Mouse (Mus musculus) midbrain, postnatal 0 days (tissue): Measurements from ENCODE around the gene Gps2. TPM values are rescaled to one million over a fixed set of nuclear protein-coding genes. Genes with fewer than 3 reads are reported as not detected.
A peak's percentile ranks its signal among the peaks of the same experiment; 100 is the strongest.

Experiments used
- ATAC-seq: fragments of 200-750 bp; cut with Nextera tagmentation; 2 replicates; pipeline ENCODE4 v1.8.0; 2017; ENCODE audit warnings: moderate number of reproducible peaks, mild to moderate bottlenecking, moderate TSS enrichment, moderate library complexity; ENCODE audit not compliant: low FRiP score
- DNase-seq: peaks from one replicate; pipeline ENCODE4 v3.0.0-alpha.2; 2015; ENCODE audit warnings: low spot score
- H3K27ac ChIP-seq: fragments of 300-500 bp; sonication (generic); 2 replicates; pipeline ENCODE4 v1.5.1; 2014; ENCODE audit warnings: low read depth, mild to moderate bottlenecking, low read length, mixed read lengths
- H3K27me3 ChIP-seq: fragments of 300-500 bp; sonication (generic); 2 replicates; pipeline ENCODE4 v1.6.1; 2014; ENCODE audit warnings: low read length, control low read depth, mixed read lengths; ENCODE audit not compliant: insufficient read depth
- H3K36me3 ChIP-seq: fragments of 300-500 bp; sonication (generic); 2 replicates; pipeline ENCODE4 v1.6.1; 2014; ENCODE audit warnings: low read length, control low read depth, mixed read lengths; ENCODE audit not compliant: insufficient read depth
- H3K4me1 ChIP-seq: fragments of 300-500 bp; sonication (generic); 2 replicates; pipeline ENCODE4 v1.6.1; 2014; ENCODE audit warnings: mild to moderate bottlenecking, control low read depth, antibody characterized with exemption, low read length, mixed read lengths; ENCODE audit not compliant: insufficient read depth
- H3K4me2 ChIP-seq: fragments of 300-500 bp; sonication (generic); 2 replicates; pipeline ENCODE4 v1.6.1; 2014; ENCODE audit warnings: low read depth, mild to moderate bottlenecking, low read length, mixed read lengths; ENCODE audit not compliant: poor library complexity, severe bottlenecking
- H3K4me3 ChIP-seq: fragments of 300-500 bp; sonication (generic); 2 replicates; pipeline ENCODE4 v1.5.1; 2014; ENCODE audit warnings: low read depth, mild to moderate bottlenecking, low read length, moderate library complexity
- H3K9ac ChIP-seq: fragments of 300-500 bp; sonication (generic); replicated peaks from 2 replicates; pipeline ENCODE4 v1.6.1; 2014; ENCODE audit warnings: mild to moderate bottlenecking, low read length, moderate library complexity, mixed read lengths; ENCODE audit not compliant: poor library complexity, severe bottlenecking
- H3K9me3 ChIP-seq: fragments of 300-500 bp; sonication (generic); 2 replicates; pipeline ENCODE4 v1.6.1; 2016; ENCODE audit warnings: low read length, control low read depth
- CTCF ChIP-seq: IDR thresholded peaks from 2 replicates; pipeline ENCODE4 v1.5.1; 2016; ENCODE audit warnings: antibody characterized with exemption, mild to moderate bottlenecking
- WGBS: fragments of 180-500 bp; shearing (Covaris S2); extraction: QIAGEN DNeasy Blood & Tissue Kit; methylation state at CpG from one replicate; pipeline ENCODE4 v1.1.7; 2014; 5-methylcytosine and 5-hydroxymethylcytosine counted together
- polyA plus RNA-seq: library from polyadenylated mRNA; unstranded; fragments of >200 nt; fragmentation: Nextera tagmentation; extraction: Ambion mirVana; gene quantifications from 2 replicates; pipeline ENCODE4 v1.2.1, GENCODE M21; 2015
- total RNA-seq: library from RNA; depleted of rRNA; stranded (reverse); fragments of >200 nt; gene quantifications from 2 replicates; pipeline ENCODE4 v1.2.3, GENCODE M21; 2014

Gps2 gene
- total and polyA plus RNA-seq, 2 experiments from 2014 or later, result 47.6 to 60.3 TPM

DNA sequence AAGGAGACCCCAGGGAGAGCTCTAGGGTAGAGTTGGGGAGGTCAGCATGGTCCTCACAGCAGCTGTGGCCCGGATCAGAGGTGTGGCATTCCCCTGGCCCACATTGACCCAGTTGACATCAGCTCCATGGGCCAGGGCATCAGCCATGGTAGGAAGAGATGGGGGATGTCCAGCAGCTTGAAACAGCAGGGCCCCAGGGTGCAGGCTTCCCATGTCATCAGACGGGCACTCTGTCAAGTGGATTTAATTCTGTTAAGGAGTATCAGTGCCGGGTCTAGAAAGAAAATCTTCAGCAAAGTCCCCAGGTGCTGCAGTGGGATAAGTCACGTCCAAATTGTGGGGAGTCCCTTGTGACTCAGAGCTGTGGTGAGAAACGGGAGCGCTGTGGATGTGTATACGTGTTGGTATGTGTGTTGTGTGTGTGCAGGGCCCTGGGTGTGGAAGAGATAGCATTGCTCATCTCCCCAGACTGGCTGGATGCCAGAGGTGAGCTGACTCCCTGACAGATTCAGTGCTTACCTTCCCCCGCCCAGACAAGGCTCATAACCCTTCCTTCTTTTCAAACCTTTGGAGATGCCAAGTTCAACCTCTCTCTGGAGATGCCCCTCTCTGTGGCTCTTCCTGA is 30.0 kb upstream of the Gps2 start:
- Histone ChIP-seq H3K4me2 (no peak overlapping the region), H3K4me1 (no peaks in the 10 kb centered on the region), H3K36me3 (no peaks in the 10 kb centered on the region), H3K27me3 (no peaks in the 10 kb centered on the region), H3K9ac (no peak overlapping the region), H3K9me3 (no peaks in the 10 kb centered on the region), H3K27ac (no peak overlapping the region), H3K4me3 (no peak overlapping the region)
- DNase-seq, result no peak
- TF ChIP-seq CTCF, result no peak
- ATAC-seq, result no peak
- 85% methylated on average over 8 of the region's 8 CpGs for WGBS

DNA sequence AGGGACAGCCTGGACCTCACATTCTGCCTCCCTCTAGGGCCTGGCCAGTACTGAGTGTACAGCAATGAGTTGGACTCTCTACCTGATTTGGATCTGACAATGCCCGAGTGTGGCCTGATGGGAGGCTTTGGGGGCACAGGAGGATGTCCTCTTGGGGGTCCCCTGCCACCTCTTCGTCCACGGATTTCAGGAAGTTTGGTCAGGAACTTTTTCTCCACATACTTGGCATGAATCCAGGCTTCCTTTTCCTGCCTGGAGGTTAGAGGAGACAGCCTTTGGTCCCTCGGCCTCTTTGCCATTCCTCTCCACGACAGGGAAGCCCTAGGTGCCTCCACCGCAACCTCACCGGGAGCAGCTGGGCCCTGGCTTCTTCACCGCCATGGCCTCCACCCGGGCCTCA is 29.4 kb upstream of the Gps2 start:
- Histone ChIP-seq H3K4me3 (no peak overlapping the region), H3K27ac (no peak overlapping the region), H3K27me3 (no peaks in the 10 kb centered on the region), H3K4me2 (no peak overlapping the region), H3K36me3 (no peaks in the 10 kb centered on the region), H3K9ac (no peak overlapping the region), H3K4me1 (no peaks in the 10 kb centered on the region), H3K9me3 (no peaks in the 10 kb centered on the region)
- no peak for DNase-seq
- ATAC-seq, result no peak
- TF ChIP-seq CTCF, result no peak
- WGBS, result 77% methylated on average over 9 of the region's 9 CpGs

GRCm38 (mm10) chr11:69884663-69885062 is 29.0 kb upstream of the Gps2 start:
- ATAC-seq (no peak), DNase-seq (no peak)
- no peaks in the 10 kb centered on the region for H3K36me3 ChIP-seq
- H3K4me3 ChIP-seq, result no peak overlapping the region
- no peaks in the 10 kb centered on the region for H3K27me3 ChIP-seq
- H3K4me1 ChIP-seq, result no peaks in the 10 kb centered on the region
- no peak overlapping the region for H3K4me2 ChIP-seq
- TF ChIP-seq CTCF, result no peak
- H3K9ac ChIP-seq, result no peak overlapping the region
- no peaks in the 10 kb centered on the region for H3K9me3 ChIP-seq
- H3K27ac ChIP-seq, result no peak overlapping the region
- 89% methylated on average over 8 of the region's 8 CpGs for WGBS

DNA sequence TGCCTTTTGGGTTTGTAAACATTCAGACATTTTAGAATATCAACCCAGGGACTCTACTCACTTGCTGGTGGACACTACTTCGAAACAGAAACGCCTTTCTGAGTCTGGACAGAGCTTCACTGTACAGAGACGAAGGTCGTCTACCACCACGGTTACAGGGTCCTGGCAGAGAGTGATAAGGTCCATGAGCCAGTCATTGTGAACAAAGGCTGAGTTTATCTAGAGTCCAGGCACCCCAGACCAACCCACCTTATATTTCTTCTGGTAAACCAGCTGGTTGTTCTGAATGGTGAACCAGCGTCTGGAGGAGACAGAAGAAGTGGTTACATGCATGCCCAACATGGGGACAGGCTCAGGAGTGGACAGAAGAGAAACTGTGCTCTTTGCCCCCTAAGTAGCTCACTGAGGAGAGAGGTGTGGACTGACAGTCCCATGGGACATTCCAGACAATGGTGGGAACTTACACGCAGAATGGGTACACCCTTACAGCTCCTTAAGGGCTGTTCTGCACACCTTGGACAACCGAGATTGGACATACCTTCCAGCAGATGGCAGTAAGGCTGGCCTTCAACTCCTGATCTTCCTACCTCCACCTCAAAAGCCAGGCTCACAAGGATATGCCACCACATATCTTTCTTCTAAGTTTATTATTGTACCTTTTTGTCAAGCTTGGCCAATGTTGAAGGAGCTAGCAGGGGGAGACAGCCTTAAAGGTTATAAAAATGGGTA is 26.6 kb upstream of the Gps2 start:
- H3K4me1 ChIP-seq, result no peaks in the 10 kb centered on the region
- TF ChIP-seq CTCF, result peak; percentile 28
- WGBS, result 73% methylated on average over 8 of the region's 8 CpGs

GRCm38 (mm10) chr11:69891482-69891881 is 22.2 kb upstream of the Gps2 start:
- no peaks in the 10 kb centered on the region for H3K9me3 ChIP-seq
- H3K4me2 ChIP-seq, result no peak overlapping the region
- no peaks in the 10 kb centered on the region for H3K36me3 ChIP-seq
- no peak for TF ChIP-seq CTCF
- no peak overlapping the region for H3K9ac ChIP-seq
- DNase-seq (peak; percentile 41), ATAC-seq (no peak)
- no peaks in the 10 kb centered on the region for H3K4me1 ChIP-seq
- H3K27ac ChIP-seq, result no peak overlapping the region
- no peak overlapping the region for H3K4me3 ChIP-seq
- WGBS, result 69% methylated on average over 4 of the region's 4 CpGs
- no peaks in the 10 kb centered on the region for H3K27me3 ChIP-seq

More for the DNA sequence above, 26.6 kb upstream of the Gps2 start:
- no peak overlapping the region for H3K4me3 ChIP-seq
- ATAC-seq, result no peak
- H3K27me3 ChIP-seq, result no peaks in the 10 kb centered on the region
- no peak overlapping the region for H3K9ac ChIP-seq
- H3K9me3 ChIP-seq, result no peaks in the 10 kb centered on the region
- no peak overlapping the region for H3K27ac ChIP-seq
- DNase-seq, result no peak
- H3K4me2 ChIP-seq, result no peak overlapping the region
- no peaks in the 10 kb centered on the region for H3K36me3 ChIP-seq

GRCm38 (mm10) chr11:69894671-69895070 is 19.0 kb upstream of the Gps2 start:
- no peak for ATAC-seq
- Histone ChIP-seq H3K9me3 (no peaks in the 10 kb centered on the region), H3K4me3 (no peak overlapping the region), H3K4me2 (no peak overlapping the region), H3K36me3 (no peaks in the 10 kb centered on the region), H3K27me3 (no peaks in the 10 kb centered on the region), H3K27ac (no peak overlapping the region), H3K4me1 (peaks cover 4% of the 10 kb centered on the region; the same call in 1 of the 2 replicates), H3K9ac (no peak overlapping the region)
- no peak for TF ChIP-seq CTCF
- WGBS, result 89% methylated on average over 5 of the region's 5 CpGs
- DNase-seq, result no peak
